ENCODE assay signal across 30 mouse cellular contexts in the genomic region with DNA sequence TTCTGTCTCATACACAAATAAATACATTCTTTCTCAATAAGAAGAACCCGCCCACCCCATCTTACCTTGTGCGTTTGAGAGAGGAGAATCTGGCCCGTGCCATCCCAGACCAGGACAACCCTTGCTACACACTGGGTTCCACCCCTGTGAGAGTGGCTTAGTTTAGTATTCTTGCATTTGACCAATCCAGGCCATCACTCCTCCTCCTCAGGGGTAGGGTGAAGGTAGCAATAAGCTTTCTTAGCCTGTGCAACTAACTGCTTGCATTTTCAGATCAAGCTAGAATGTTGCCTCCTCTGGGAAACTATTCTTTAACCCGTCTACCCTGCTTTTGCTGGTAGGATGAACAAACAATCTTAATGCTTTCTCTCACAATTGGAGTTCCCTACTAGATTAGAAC. TPM values are rescaled to one million over a fixed set of nuclear protein-coding genes. Genes with fewer than 3 reads are reported as not detected.
"Had no signal": no experiment of that assay in that cellular context is flagged by ENCODE, and none has a peak within 500 bp of the region (broad histone marks: within the 10 kb centered on the region; RNA-seq: fewer than 3 reads in every experiment).

B3gnt6 (minus strand) TSS at position 101 of the 400 bp plus-strand sequence.

- H3K9me3 ChIP-seq: embryonic facial prominence, embryonic 10.5 days; embryonic facial prominence, embryonic 12.5 days; embryonic facial prominence, embryonic 13.5 days; embryonic facial prominence, embryonic 15.5 days; forebrain, embryonic 10.5 days; forebrain, embryonic 12.5 days; forebrain, embryonic 13.5 days; forebrain, embryonic 15.5 days had no signal

- H3K36me3 ChIP-seq: embryonic facial prominence, embryonic 10.5 days; embryonic facial prominence, embryonic 12.5 days; embryonic facial prominence, embryonic 13.5 days; embryonic facial prominence, embryonic 15.5 days; forebrain, embryonic 10.5 days; forebrain, embryonic 12.5 days; forebrain, embryonic 15.5 days had no signal

- H3K27ac ChIP-seq: embryonic facial prominence, embryonic 10.5 days; embryonic facial prominence, embryonic 12.5 days; embryonic facial prominence, embryonic 13.5 days; embryonic facial prominence, embryonic 15.5 days; forebrain, embryonic 10.5 days; forebrain, embryonic 12.5 days; forebrain, embryonic 13.5 days; forebrain, embryonic 15.5 days; gastrocnemius, adult 2 months; heart, adult 2 months had no signal

- DNase-seq: cerebellum, adult 9-10 months; cerebellum, adult 9-11 months; cerebellum, postnatal 10 days; cerebellum, postnatal 14 days; cerebellum, postnatal 25 days; cerebellum, postnatal 36 days; embryo, embryonic 11 days; forebrain, postnatal 0 days; gastrocnemius, adult 2 months; gastrocnemius, postnatal 10 days; gastrocnemius, postnatal 14 days; gastrocnemius, postnatal 25 days; gastrocnemius, postnatal 36 days; heart, adult 18-20 months; heart, adult 2 months had no signal

- H3K4me3 ChIP-seq: embryonic facial prominence, embryonic 10.5 days; embryonic facial prominence, embryonic 12.5 days; embryonic facial prominence, embryonic 13.5 days; embryonic facial prominence, embryonic 15.5 days; erythroblast, embryonic 14.5 days; forebrain, embryonic 10.5 days; forebrain, embryonic 12.5 days; forebrain, embryonic 13.5 days; forebrain, embryonic 15.5 days; gastrocnemius, adult 2 months; heart, adult 2 months had no signal

RNA-seq across cellular contexts. Expression of gene B3gnt6, which starts in this region (rescaled TPM):
- total RNA-seq: gastrocnemius, adult 18-20 months; gastrocnemius, adult 2 months; gastrocnemius, adult 8-10 months; gastrocnemius, postnatal 10 days; gastrocnemius, postnatal 14 days; gastrocnemius, postnatal 25 days; gastrocnemius, postnatal 36 days; gastrocnemius, postnatal 4 days; heart, adult 18-20 months; heart, adult 2 months had no signal
- polyA plus RNA-seq: embryonic facial prominence, embryonic 10.5 days; embryonic facial prominence, embryonic 11.5 days; embryonic facial prominence, embryonic 12.5 days; embryonic facial prominence, embryonic 13.5 days; embryonic facial prominence, embryonic 15.5 days; erythroblast, embryonic 14.5 days; forebrain, embryonic 10.5 days; forebrain, embryonic 11.5 days; heart, embryonic 11.5 days had no signal
